Mouse (Mus musculus) brain, embryonic 14.5 days (tissue): ENCODE measurements at regions not wholly inside any gene's neighbourhood (a gene's known extent, or its start where the extent isn't known, plus 50 kb on each side); places are given as distances from the start of the nearest gene placed in this dataset.

Source experiments
- CTCF ChIP-seq: fragments of 200-500 bp; IDR thresholded peaks from 2 replicates; pipeline ENCODE4 v1.5.1; 2012; ENCODE audit warnings: inconsistent platforms, mild to moderate bottlenecking, moderate library complexity, borderline replicate concordance; ENCODE audit not compliant: insufficient read depth, insufficient read length; ENCODE audit errors: extremely low read depth
- POLR2A ChIP-seq: fragments of 200-500 bp; IDR thresholded peaks from 2 replicates; pipeline ENCODE4 v1.6.1; 2012; ENCODE audit warnings: mild to moderate bottlenecking, inconsistent platforms, borderline replicate concordance; ENCODE audit not compliant: poor library complexity, insufficient read depth, insufficient read length, severe bottlenecking; ENCODE audit errors: extremely low read depth

GRCm38 (mm10) chr3:80187406-80187805 lies 303.1 kb downstream of the Fam198b start:
- TF ChIP-seq CTCF (no peak), POLR2A (no peak)
